ENCODE assay signal across 27 mouse cellular contexts in the genomic region with DNA sequence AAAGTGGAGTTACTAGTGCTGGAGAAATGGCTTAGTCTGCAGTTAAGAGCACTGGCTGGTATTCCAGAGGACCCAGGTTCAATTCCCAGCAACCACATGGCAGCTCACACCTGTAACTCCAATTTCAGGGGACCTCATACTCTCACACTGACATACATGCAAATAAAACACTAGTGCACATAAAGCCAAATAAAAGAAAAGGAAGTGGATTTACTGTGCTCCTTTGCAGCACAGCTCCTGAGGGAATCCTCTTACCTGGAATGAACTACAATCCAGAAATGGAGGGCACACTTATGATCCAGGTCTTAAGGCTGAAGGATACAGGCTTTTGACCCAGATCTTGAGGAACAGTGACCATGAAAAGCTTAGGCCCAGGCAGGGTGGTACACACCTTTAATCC. TPM values are rescaled to one million over a fixed set of nuclear protein-coding genes. Genes with fewer than 3 reads are reported as not detected.
"Had no signal": no experiment of that assay in that cellular context is flagged by ENCODE, and none has a peak within 500 bp of the region (broad histone marks: within the 10 kb centered on the region; RNA-seq: fewer than 3 reads in every experiment).

No protein-coding gene starts in this region.

- H3K9ac ChIP-seq: kidney, embryonic 15.5 days; liver, embryonic 13.5 days; midbrain, embryonic 15.5 days; neural tube, embryonic 12.5 days; neural tube, embryonic 15.5 days had no signal

- H3K27me3 ChIP-seq: kidney, embryonic 15.5 days; liver, embryonic 13.5 days; midbrain, embryonic 15.5 days; neural tube, embryonic 12.5 days; neural tube, embryonic 15.5 days had no signal

- H3K4me2 ChIP-seq: kidney, embryonic 15.5 days; liver, embryonic 13.5 days; midbrain, embryonic 11.5 days; midbrain, embryonic 15.5 days; neural tube, embryonic 12.5 days; neural tube, embryonic 15.5 days had no signal

- H3K27ac ChIP-seq: liver, embryonic 13.5 days; midbrain, embryonic 15.5 days; neural tube, embryonic 12.5 days; neural tube, embryonic 15.5 days; stomach, postnatal 0 days had no signal

- H3K9me3 ChIP-seq: kidney, embryonic 15.5 days; liver, embryonic 13.5 days; midbrain, embryonic 15.5 days; neural tube, embryonic 12.5 days; neural tube, embryonic 15.5 days had no signal

- ATAC-seq: midbrain, embryonic 15.5 days had no signal

- H3K36me3 ChIP-seq: midbrain, embryonic 15.5 days; neural tube, embryonic 12.5 days had no signal

- H3K4me3 ChIP-seq: kidney, embryonic 15.5 days; liver, embryonic 13.5 days; midbrain, embryonic 15.5 days; neural tube, embryonic 12.5 days; neural tube, embryonic 15.5 days had no signal

- DNase-seq: kidney, postnatal 10 days; kidney, postnatal 36 days; liver, embryonic 13.5 days; lung, adult 2 months; lung, postnatal 14 days; lung, postnatal 4 days; thymus, adult 2 months; thymus, postnatal 14 days; thymus, postnatal 4 days had no signal

RNA-seq across cellular contexts. Expression of a gene that starts 22.1 kb away (rescaled TPM):
- total RNA-seq: layer of hippocampus, postnatal 25 days; left cerebral cortex, adult 18-20 months; left cerebral cortex, postnatal 10 days; left cerebral cortex, postnatal 36 days; liver, adult 2 months; megakaryocyte progenitor cell, adult 5-6 weeks; megakaryocyte-erythroid progenitor cell, adult 5-6 weeks had no signal
- polyA plus RNA-seq: kidney, embryonic 15.5 days; limb, embryonic 11.5 days; limb, embryonic 14.5 days; liver, adult 2 months; liver, embryonic 13.5 days; liver, embryonic 16.5 days; lung, adult 2 months; lung, embryonic 16.5 days; midbrain, embryonic 11.5 days; midbrain, embryonic 15.5 days; neural tube, embryonic 12.5 days; neural tube, embryonic 15.5 days; stomach, embryonic 14.5 days; stomach, postnatal 0 days; thymus, adult 2 months had no signal
